Mouse (Mus musculus) heart, postnatal 25 days (tissue): ENCODE measurements around the gene Ugt2b38. TPM values are rescaled to one million over a fixed set of nuclear protein-coding genes. Genes with fewer than 3 reads are reported as not detected.
"Not testable (repeated sequence)": the region's sequence is repeated elsewhere in the genome, so short reads cannot be mapped to it uniquely, and the experiment has no call there.

Source experiments
- DNase-seq: peaks from one replicate; pipeline ENCODE4 v3.0.0; 2022; ENCODE audit warnings: low spot score
- intact Hi-C: fragments of 180-260 bp; cut with DNase I; formaldehyde crosslinking; loops from one replicate; pipeline ENCODE4 v1.15.1; 2025
- total RNA-seq, 2 experiments: library from RNA; stranded (reverse); gene quantifications; 2 replicates each; pipeline ENCODE4 v1.2.3; 2021

The Ugt2b38 gene
- total RNA-seq, result not detected

- DNase-seq, intact Hi-C loops: not testable (repeated sequence)
These were observed at the start of gene Ugt2b38 for GRCm38 (mm10) chr5:87424041-87424440. Gene Ugt2b38, minus strand, starts transcription at chr5:87424203.

DNA sequence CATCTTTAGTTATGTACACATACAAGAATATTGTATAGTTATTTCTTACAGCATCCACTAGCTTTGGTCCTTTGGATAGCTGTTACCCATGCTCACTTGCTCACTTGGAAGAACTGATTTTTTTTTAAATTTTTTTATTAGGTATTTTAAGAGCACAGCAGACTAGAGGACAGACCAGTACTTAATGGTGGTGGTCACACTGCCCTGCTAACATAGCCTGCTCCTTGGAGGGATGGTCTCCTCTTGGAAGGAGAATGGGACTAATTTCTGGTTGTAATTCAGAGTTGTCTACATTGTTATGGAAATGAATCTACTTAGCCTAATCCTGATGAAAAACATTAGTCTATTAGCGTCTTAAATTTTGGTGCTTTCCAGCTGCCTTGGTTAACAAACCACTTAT is 34.8 kb upstream of the Ugt2b38 start:
- intact Hi-C loops, result no loop called here
- no peak for DNase-seq

DNA sequence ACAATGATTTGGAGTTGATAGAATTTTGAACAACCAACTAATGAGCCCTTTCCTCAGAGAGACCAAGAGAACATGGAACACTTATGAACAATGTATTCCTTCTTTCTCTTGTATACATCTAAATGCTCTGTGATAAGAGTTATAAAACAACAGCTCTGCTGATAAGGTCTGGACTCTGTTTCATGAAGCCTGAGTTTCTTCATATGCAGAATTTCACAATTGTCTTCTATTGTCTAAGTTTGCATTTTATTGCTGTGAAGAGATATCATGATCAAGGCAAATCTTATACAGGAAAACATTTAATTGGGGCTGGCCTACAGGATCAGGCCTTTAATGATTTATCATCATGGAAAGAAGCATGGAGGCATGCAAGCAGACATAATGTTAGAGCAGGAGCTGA is 33.7 kb upstream of the Ugt2b38 start:
- no peak for DNase-seq
- intact Hi-C loops, result no loop called here

DNA sequence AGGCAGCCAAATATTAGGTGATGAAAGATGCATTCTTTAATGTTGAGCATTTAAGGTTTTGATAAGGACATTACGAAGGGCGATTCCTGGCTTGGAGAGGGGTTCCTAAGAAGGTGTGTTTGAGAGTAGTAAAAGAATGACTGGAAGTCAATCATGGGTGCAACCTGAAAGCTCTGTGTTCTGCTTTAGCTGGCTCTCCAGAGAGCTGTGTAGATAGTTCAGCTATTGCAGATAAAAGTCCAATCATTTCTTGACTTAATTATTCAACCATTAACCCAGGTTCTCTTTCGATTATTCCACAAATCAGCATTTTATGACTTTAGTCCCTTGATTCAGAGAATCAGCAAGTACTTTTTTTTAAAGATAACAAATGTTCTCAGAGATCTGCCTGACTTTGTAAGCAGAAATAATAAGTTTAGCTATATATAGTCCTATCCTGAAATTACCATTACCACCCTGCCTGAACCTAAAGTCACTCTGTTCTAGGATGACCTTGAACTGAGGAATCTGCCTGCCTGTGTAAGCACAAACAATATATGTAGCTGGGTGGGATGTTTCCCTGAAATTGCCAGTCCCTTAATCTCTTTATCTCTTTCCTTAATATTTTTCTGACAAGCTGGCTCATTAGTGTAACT is 32.3 kb upstream of the Ugt2b38 start:
- no peak for DNase-seq
- intact Hi-C loops, result no loop called here

DNA sequence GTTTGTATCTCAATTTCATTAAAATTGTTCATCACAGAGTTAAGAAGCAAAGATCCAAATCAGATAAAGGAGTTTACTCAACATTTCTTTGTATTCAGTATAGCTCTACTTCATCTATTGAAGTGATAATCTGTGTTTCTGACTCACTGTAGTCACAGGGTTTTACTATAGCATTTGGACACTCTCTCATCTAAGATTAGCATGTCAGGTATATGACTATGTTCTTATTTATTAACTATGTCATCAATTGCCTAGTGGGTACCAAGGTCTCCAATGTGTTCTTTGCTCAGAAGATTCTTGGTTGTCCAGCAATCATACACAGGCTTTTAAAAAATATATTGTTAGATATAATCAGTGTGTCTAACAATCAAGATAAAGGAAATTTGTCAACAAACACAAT is 31.5 kb upstream of the Ugt2b38 start:
- DNase-seq, result no peak
- intact Hi-C loops, result no loop called here

DNA sequence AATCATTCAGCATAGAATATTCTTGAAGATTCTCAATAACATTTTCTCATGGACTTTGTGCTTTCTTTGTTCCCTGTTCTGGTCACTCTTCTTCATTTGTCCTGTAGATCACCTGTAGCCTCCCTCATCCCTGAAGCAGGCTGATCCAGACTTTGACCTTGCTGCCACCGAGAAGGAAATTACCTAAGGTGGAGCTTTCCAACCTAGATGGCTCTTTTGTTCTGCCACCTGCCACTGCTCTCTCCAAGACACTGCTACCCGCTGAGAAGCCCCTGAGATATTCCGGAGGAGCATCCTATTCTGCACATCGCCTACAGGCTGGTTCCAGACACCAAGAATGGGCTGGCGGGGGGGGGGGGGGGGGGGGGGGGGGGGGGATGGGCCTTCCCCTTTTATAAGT is 28.5 kb upstream of the Ugt2b38 start:
- DNase-seq, intact Hi-C loops: not testable (repeated sequence)

- DNase-seq, result no peak
- intact Hi-C loops, result no loop called here
These were observed 12.3 kb upstream of the Ugt2b38 start for GRCm38 (mm10) chr5:87436264-87436663.

- no peak for DNase-seq
- intact Hi-C loops, result no loop called here
These were observed 1.7 kb upstream of the Ugt2b38 start for GRCm38 (mm10) chr5:87425676-87426075.

- intact Hi-C loops, result no loop called here
- no peak for DNase-seq
These were observed 27.0 kb downstream of the Ugt2b38 start for GRCm38 (mm10) chr5:87396968-87397367.

- DNase-seq, result no peak
- intact Hi-C loops, result no loop called here
These were observed 33.2 kb downstream of the Ugt2b38 start for GRCm38 (mm10) chr5:87390818-87391217.

GRCm38 (mm10) chr5:87380234-87380633 is 43.8 kb downstream of the Ugt2b38 start:
- intact Hi-C loops, result no loop called here
- no peak for DNase-seq

DNA sequence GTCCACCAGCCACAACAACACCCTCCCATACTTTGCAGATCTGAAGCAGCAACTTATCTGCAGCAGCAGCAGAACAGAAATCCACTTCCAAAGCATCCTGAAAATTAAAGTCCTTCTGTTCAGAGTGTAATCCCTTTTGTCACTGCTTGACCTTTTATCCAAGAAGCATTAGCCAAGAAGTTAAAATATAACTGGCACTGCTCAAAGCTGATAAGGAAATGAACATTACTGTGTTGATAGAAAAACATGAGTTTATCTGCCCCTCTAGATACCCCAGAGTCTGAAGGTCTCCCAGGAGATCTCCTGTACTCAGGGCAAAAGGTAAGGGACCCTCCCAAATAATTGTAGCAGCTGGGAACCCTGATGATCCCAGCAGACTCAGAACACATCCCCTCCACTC is 44.2 kb downstream of the Ugt2b38 start:
- intact Hi-C loops, result no loop called here
- DNase-seq, result no peak

DNA sequence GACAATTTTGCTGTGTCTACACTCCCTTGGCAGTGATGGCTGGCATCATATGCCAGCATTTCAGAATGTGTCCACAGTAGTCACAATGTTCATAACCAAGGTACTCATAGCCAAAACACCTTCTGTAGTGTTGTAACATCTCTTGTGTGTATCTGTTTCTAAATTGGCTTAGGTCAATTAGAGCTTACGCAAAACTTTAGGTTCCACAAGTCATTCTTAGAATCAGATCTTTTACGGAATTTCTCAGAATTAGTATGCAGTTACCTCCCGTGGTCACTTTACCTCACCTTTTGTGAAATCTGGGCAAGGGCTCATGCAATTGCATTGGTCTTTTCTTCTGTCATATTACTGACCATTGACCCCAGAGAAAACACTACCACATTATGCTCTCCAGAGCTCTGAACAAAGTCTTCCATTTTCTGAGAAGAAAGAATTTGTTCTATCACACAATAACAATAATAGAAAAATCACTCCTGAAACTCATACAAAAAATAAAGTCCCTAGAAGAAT is 48.1 kb downstream of the Ugt2b38 start:
- intact Hi-C loops, result no loop called here
- no peak for DNase-seq

DNA sequence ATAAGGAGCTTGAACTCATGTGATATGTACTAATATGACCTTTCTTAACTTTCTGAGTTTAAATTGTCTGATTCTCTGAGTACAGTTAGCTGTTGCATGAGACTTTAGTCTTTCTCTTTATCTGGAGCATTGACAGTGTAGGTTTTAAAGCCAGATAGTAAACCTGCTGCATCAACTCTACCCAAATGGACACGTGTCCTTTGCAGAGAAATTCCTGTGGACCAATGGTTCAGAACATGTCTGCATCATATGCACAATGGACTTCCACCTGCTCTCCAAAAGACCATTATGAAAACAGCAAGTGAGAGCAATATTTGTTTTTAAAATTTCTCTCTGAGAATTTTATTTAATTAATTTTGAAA is 50.5 kb downstream of the Ugt2b38 start:
- intact Hi-C loops, result no loop called here
- DNase-seq, result no peak

- intact Hi-C loops, DNase-seq: not testable (repeated sequence)
These were observed 51.1 kb downstream of the Ugt2b38 start for GRCm38 (mm10) chr5:87372788-87373501.

Other genes starting within 250 kb of the Ugt2b38 start
- not detected for gene Ugt2b37, start 169.4 kb downstream of the Ugt2b38 start, total RNA-seq
- not detected for gene Ugt2a3, start 87.0 kb downstream of the Ugt2b38 start, total RNA-seq
- gene Ugt2a2, start 58.1 kb upstream of the Ugt2b38 start, total RNA-seq, result not detected
- gene Gm43638, start 62.6 kb upstream of the Ugt2b38 start, total RNA-seq, result not detected
- gene Ugt2a1, start 66.7 kb upstream of the Ugt2b38 start, total RNA-seq, result not detected
- gene Sult1b1, start 114.0 kb upstream of the Ugt2b38 start, total RNA-seq, result not detected
- gene Sult1d1, start 144.8 kb upstream of the Ugt2b38 start, total RNA-seq, result not detected
- not detected for gene Sult1e1, start 167.4 kb upstream of the Ugt2b38 start, total RNA-seq
- not detected for gene Csn1s1, start 242.0 kb upstream of the Ugt2b38 start, total RNA-seq